Mouse (Mus musculus): ENCODE data around the gene Cd300lg. TPM values are rescaled to one million over a fixed set of nuclear protein-coding genes. Genes with fewer than 3 reads are reported as not detected.

Cd300lg gene
- polyA plus RNA-seq, 1 experiment from 2014 or later: 5.4 TPM

GRCm38 (mm10) chr11:102087931-102088898 lies 46.9 kb downstream of the Cd300lg start, which contains the start of gene Mpp2:
Mpp2 (minus strand) TSS chr11:102088515.
- Histone ChIP-seq H3K27me3 (replicated peaks; ENCODE audit: control insufficient read depth, insufficient read depth, low read length) (no peaks in the 10 kb centered on the region), H3K9ac (ENCODE audit: low read depth, low read length) (peak within 1 kb of the TSS; percentile 41), H3K27ac (ENCODE audit: low read depth, low read length) (peak within 1 kb of the TSS; percentile 35; the same call in 1 of the 2 replicates), H3K36me3 (ENCODE audit: control insufficient read depth, insufficient read depth) (no peaks in the 10 kb centered on the region), H3K4me2 (replicated peaks; ENCODE audit: low read depth) (peak within 1 kb of the TSS; percentile 97), H3K9me3 (ENCODE audit: control insufficient read depth) (no peaks in the 10 kb centered on the region), H3K4me1 (replicated peaks; ENCODE audit: control insufficient read depth, insufficient read depth, low read length) (no peaks in the 10 kb centered on the region), H3K4me3 (ENCODE audit: low read depth, low read length) (peak within 1 kb of the TSS; percentile 57)
- TF ChIP-seq CTCF (IDR thresholded peaks at IDR 0.05; ENCODE audit: low read depth): no peak
- ATAC-seq: peak; percentile 58
- WGBS: under 1% methylated on average over 48 of the region's 49 CpGs

- peak; percentile 64 for ATAC-seq
- WGBS: 2% methylated on average over 20 of the region's 20 CpGs
- no peak overlapping the region for H3K9ac ChIP-seq (ENCODE audit: low read depth, low read length)
Measured at GRCm38 (mm10) chr11:102089088-102089808, 47.9 kb downstream of the Cd300lg start.

GRCm38 (mm10) chr11:102095676-102096075 lies 54.4 kb downstream of the Cd300lg start:
- H3K4me1 ChIP-seq (replicated peaks; ENCODE audit: control insufficient read depth, insufficient read depth, low read length): no peaks in the 10 kb centered on the region
- H3K36me3 ChIP-seq (ENCODE audit: control insufficient read depth, insufficient read depth): no peaks in the 10 kb centered on the region
- no peaks in the 10 kb centered on the region for H3K27me3 ChIP-seq (replicated peaks; ENCODE audit: control insufficient read depth, insufficient read depth, low read length)
- H3K4me3 ChIP-seq (ENCODE audit: low read depth, low read length): no peak overlapping the region
- H3K4me2 ChIP-seq (replicated peaks; ENCODE audit: low read depth): no peak overlapping the region
- ATAC-seq: no peak
- H3K27ac ChIP-seq (ENCODE audit: low read depth, low read length): no peak overlapping the region
- TF ChIP-seq CTCF (IDR thresholded peaks at IDR 0.05; ENCODE audit: low read depth): no peak
- no peak overlapping the region; the same call in 1 of the 2 replicates for H3K9ac ChIP-seq (ENCODE audit: low read depth, low read length)
- H3K9me3 ChIP-seq (ENCODE audit: control insufficient read depth): no peaks in the 10 kb centered on the region
- WGBS: 66% methylated on average over 3 of the region's 3 CpGs

More at GRCm38 (mm10) chr11:102089088-102089808, 47.9 kb downstream of the Cd300lg start:
- H3K27me3 ChIP-seq (replicated peaks; ENCODE audit: control insufficient read depth, insufficient read depth, low read length): no peaks in the 10 kb centered on the region
- peak overlapping the region; percentile 57 for H3K4me3 ChIP-seq (ENCODE audit: low read depth, low read length)
- TF ChIP-seq CTCF (IDR thresholded peaks at IDR 0.05; ENCODE audit: low read depth): peak; percentile 66
- no peaks in the 10 kb centered on the region for H3K36me3 ChIP-seq (ENCODE audit: control insufficient read depth, insufficient read depth)
- no peak overlapping the region for H3K27ac ChIP-seq (ENCODE audit: low read depth, low read length)
- H3K4me1 ChIP-seq (replicated peaks; ENCODE audit: control insufficient read depth, insufficient read depth, low read length): no peaks in the 10 kb centered on the region
- peak overlapping the region; percentile 97 for H3K4me2 ChIP-seq (replicated peaks; ENCODE audit: low read depth)
- H3K9me3 ChIP-seq (ENCODE audit: control insufficient read depth): no peaks in the 10 kb centered on the region

GRCm38 (mm10) chr11:102096446-102096845 lies 55.1 kb downstream of the Cd300lg start:
- Histone ChIP-seq H3K27me3 (replicated peaks; ENCODE audit: control insufficient read depth, insufficient read depth, low read length) (no peaks in the 10 kb centered on the region), H3K36me3 (ENCODE audit: control insufficient read depth, insufficient read depth) (no peaks in the 10 kb centered on the region), H3K27ac (ENCODE audit: low read depth, low read length) (no peak overlapping the region), H3K4me1 (replicated peaks; ENCODE audit: control insufficient read depth, insufficient read depth, low read length) (no peaks in the 10 kb centered on the region), H3K9me3 (ENCODE audit: control insufficient read depth) (no peaks in the 10 kb centered on the region), H3K4me3 (ENCODE audit: low read depth, low read length) (0 out of 2 replicates have a peak overlapping the region, but pooled peaks have one; percentile 13), H3K4me2 (replicated peaks; ENCODE audit: low read depth) (peak overlapping the region; percentile 58), H3K9ac (ENCODE audit: low read depth, low read length) (no peak overlapping the region)
- WGBS: 57% methylated on average over 5 of the region's 5 CpGs
- ATAC-seq: no peak
- no peak for TF ChIP-seq CTCF (IDR thresholded peaks at IDR 0.05; ENCODE audit: low read depth)

GRCm38 (mm10) chr11:102096887-102097391 lies 55.6 kb downstream of the Cd300lg start:
- H3K27ac ChIP-seq (ENCODE audit: low read depth, low read length): no peak overlapping the region
- H3K4me3 ChIP-seq (ENCODE audit: low read depth, low read length): peak overlapping the region; percentile 13; the same call in 1 of the 2 replicates
- H3K4me2 ChIP-seq (replicated peaks; ENCODE audit: low read depth): peak overlapping the region; percentile 58
- 3% methylated on average over 17 of the region's 18 CpGs for WGBS
- peak; percentile 82 for ATAC-seq
- TF ChIP-seq CTCF (IDR thresholded peaks at IDR 0.05; ENCODE audit: low read depth): peak; percentile 84
- no peaks in the 10 kb centered on the region for H3K4me1 ChIP-seq (replicated peaks; ENCODE audit: control insufficient read depth, insufficient read depth, low read length)
- H3K9me3 ChIP-seq (ENCODE audit: control insufficient read depth): no peaks in the 10 kb centered on the region
- no peak overlapping the region for H3K9ac ChIP-seq (ENCODE audit: low read depth, low read length)
- H3K27me3 ChIP-seq (replicated peaks; ENCODE audit: control insufficient read depth, insufficient read depth, low read length): no peaks in the 10 kb centered on the region
- H3K36me3 ChIP-seq (ENCODE audit: control insufficient read depth, insufficient read depth): no peaks in the 10 kb centered on the region

- WGBS: 84% methylated on average over 4 of the region's 4 CpGs
- Histone ChIP-seq H3K27me3 (replicated peaks; ENCODE audit: control insufficient read depth, insufficient read depth, low read length) (peaks cover 34% of the 10 kb centered on the region), H3K36me3 (ENCODE audit: control insufficient read depth, insufficient read depth) (no peaks in the 10 kb centered on the region), H3K4me1 (replicated peaks; ENCODE audit: control insufficient read depth, insufficient read depth, low read length) (no peaks in the 10 kb centered on the region), H3K9me3 (ENCODE audit: control insufficient read depth) (no peaks in the 10 kb centered on the region), H3K4me2 (replicated peaks; ENCODE audit: low read depth) (no peak within 1 kb of the TSS), H3K4me3 (ENCODE audit: low read depth, low read length) (no peak within 1 kb of the TSS), H3K9ac (ENCODE audit: low read depth, low read length) (no peak within 1 kb of the TSS), H3K27ac (ENCODE audit: low read depth, low read length) (no peak within 1 kb of the TSS)
- no peak for TF ChIP-seq CTCF (IDR thresholded peaks at IDR 0.05; ENCODE audit: low read depth)
- ATAC-seq: no peak
Measured at GRCm38 (mm10) chr11:102101219-102101618, 59.9 kb downstream of the Cd300lg start, which contains the start of gene Ppy. Ppy (minus strand) TSS chr11:102101319.
